Mouse (Mus musculus): Measurements from ENCODE around the gene Pde7b. TPM values are rescaled to one million over a fixed set of nuclear protein-coding genes. Genes with fewer than 3 reads are reported as not detected.

The Pde7b gene
- total and polyA plus RNA-seq, 3 experiments: 11.7 to 57.0 (median 53.1) TPM

DNA sequence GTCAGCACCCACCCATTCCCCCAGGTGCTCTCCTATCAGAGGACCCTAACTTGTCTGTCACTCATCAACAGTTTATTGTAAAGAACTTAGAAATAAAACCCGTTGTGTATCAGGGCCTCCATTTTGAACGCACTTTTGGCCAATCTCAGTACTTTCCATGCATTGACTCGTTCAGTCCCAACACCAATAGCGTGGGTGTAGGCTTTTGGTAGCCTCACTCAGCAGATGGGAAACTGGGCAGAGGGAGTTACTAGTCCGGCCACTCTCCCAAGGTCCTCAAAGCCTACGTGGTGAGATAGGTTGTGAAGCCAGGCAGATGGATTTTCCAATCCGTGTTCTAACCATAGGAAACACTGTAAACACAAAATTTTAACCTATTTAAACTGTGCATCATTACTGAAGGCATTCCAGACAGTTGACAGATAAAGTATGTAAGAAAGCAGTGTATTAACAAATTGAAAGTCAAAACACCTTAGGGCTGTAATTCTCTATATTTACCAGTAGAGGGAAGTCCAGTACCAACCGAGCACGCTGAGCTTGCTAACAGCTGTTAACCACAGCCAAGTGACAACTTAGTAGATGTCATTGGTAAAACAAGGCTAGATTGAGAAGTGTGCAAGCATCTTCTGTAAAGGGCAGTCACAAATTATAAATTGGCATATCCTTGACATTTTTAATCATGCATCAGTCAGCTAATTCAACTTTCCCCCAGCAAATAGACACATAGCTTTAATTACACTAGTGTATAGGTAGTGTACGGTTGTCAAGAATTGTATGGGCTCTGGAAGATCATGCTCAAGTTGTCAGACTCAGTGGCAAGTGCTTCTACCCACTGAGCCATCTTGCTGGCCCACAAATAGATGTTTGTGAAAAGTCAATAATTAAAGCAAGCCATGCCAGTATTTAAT is 363.1 kb downstream of the Pde7b start:
- intact Hi-C loops (cut with DNase I): loop anchor here (2.0 to 5.0 kb wide), 3 partner anchors 567 to 606 kb away; no protein-coding TSS in a partner anchor

DNA sequence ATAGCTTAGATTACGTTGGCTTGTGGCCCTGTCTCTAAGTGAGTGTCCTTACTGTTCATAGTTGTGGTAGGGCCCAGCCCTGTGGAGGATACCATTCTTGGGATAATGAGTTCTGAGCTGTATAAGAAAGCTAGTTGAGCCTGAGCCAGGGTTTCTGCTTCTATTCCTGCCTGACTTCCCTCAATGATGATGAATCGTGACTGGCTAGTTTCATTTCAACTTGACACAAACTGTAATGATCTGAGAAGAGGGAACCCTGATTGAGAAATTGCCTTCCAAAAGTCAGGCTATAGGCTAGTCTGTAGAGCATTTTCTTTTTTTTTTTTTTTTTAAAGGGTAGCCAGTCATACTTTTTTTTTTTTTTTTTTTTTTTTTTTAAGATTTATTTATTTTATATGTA is 376.0 kb downstream of the Pde7b start:
- Histone ChIP-seq H3K4me3 (no peak overlapping the region), H3K36me3 (ENCODE audit: control insufficient read depth, insufficient read depth, low read length) (no peaks in the 10 kb centered on the region; the same call in 1 of the 2 replicates), H3K79me2 (replicated peaks; ENCODE audit: control insufficient read depth, insufficient read depth, low read length) (no peaks in the 10 kb centered on the region), H3K9ac (ENCODE audit: low read depth, low read length) (no peak overlapping the region), H3K27ac (no peak overlapping the region), H3K27me3 (ENCODE audit: control insufficient read depth, insufficient read depth, low read length) (no peaks in the 10 kb centered on the region), H3K4me1 (ENCODE audit: control insufficient read depth, insufficient read depth, low read length) (peaks cover 2% of the 10 kb centered on the region)
- no peak for DNase-seq
- 76% methylated on average over 2 of the region's 2 CpGs for WGBS
- TF ChIP-seq POLR2A (IDR thresholded peaks at IDR 0.05; ENCODE audit: insufficient read depth, low read depth, low read length) (no peak), CTCF (IDR thresholded peaks at IDR 0.05) (no peak), EP300 (IDR thresholded peaks at IDR 0.05; ENCODE audit: insufficient read depth, low read depth, low read length) (no peak)
- intact Hi-C loops (cut with DNase I): loop anchor here (5.0 kb wide), 1 partner anchor 37 kb away; the partner anchor contains the start of gene Bclaf1

More for the DNA sequence above, 363.1 kb downstream of the Pde7b start:
- no peaks in the 10 kb centered on the region for H3K4me1 ChIP-seq (ENCODE audit: control insufficient read depth, insufficient read depth, low read length)
- TF ChIP-seq CTCF (IDR thresholded peaks at IDR 0.05): peak; percentile 95
- TF ChIP-seq POLR2A (IDR thresholded peaks at IDR 0.05; ENCODE audit: insufficient read depth, low read depth, low read length): no peak
- TF ChIP-seq EP300 (IDR thresholded peaks at IDR 0.05; ENCODE audit: insufficient read depth, low read depth, low read length): no peak
- DNase-seq: no peak
- H3K36me3 ChIP-seq (ENCODE audit: control insufficient read depth, insufficient read depth, low read length): no peaks in the 10 kb centered on the region
- H3K79me2 ChIP-seq (replicated peaks; ENCODE audit: control insufficient read depth, insufficient read depth, low read length): no peaks in the 10 kb centered on the region
- WGBS: 59% methylated on average over 10 of the region's 10 CpGs
- no peak overlapping the region for H3K9ac ChIP-seq (ENCODE audit: low read depth, low read length)
- no peak overlapping the region for H3K4me3 ChIP-seq
- H3K27ac ChIP-seq: no peak overlapping the region
- H3K27me3 ChIP-seq (ENCODE audit: control insufficient read depth, insufficient read depth, low read length): no peaks in the 10 kb centered on the region

Other genes with a start within 250 kb of the Pde7b start
- gene Ahi1, start 227.5 kb upstream of the Pde7b start, total RNA-seq (2021): 1 to 10 TPM; 1.3 TPM
- 0.86 and 2.3 TPM in 2 replicates for gene Ahi1, start 227.5 kb upstream of the Pde7b start, polyA plus RNA-seq (2012; rRNA removed)